Mouse (Mus musculus) retina, postnatal 1 day (tissue): ENCODE measurements around the gene Shq1.
A peak's percentile ranks its signal among the peaks of the same experiment; 100 is the strongest.

Experiments
- DNase-seq: peaks from one replicate; pipeline ENCODE4 v3.0.0-alpha.2; 2012

Gene Shq1

DNA sequence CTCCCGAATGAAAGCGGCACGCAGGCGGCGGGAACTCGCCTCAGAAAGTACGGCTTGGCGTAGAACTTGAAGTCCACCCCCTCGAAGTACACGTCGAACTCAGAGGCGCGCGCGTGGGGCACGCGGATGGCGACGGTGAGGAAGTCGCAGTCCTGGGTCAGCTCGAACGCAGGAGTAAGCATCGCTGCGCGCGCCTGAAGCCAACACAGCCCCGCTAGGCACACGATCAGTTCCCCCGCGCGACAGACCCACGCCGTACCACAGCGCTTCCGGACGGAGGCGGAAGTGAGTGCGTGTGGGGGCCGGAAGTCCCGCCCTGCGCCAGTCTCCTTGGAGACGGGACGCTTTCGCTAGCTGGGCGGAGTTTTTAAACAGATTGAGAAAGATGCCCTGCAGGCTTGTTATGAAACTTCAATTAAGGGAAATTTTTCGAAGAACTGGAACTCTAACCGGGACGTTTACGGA is at the start of gene Shq1:
Shq1 (minus strand) TSS at position 278 of the 465 bp plus-strand sequence.
- peak; percentile 93 for DNase-seq

DNA sequence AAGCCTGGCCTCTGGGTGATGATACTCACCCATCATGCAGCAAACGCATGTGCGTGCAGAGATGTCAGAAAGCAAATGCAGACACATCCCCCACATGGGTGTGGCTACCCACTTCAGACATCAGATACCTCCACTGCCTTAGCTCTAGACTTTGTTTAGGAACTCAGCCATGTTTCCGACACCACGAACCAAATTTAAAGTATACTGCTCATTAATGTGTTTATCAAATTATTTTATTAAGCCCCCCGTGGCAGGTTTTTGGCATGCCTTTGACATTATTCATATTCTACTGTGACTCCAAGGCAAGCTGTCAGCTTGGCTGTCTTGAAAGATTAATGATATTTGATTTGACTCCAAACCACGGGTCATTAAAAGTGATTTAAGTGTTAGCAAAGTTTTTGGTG is 49.1 kb upstream of the Shq1 start:
- no peak for DNase-seq

GRCm38 (mm10) chr6:100716817-100717216 is 45.9 kb upstream of the Shq1 start:
- DNase-seq = no peak

- DNase-seq = no peak
Measured at GRCm38 (mm10) chr6:100716152-100716551, 45.2 kb upstream of the Shq1 start.

GRCm38 (mm10) chr6:100715296-100715828 is 44.4 kb upstream of the Shq1 start:
- DNase-seq = no peak

DNA sequence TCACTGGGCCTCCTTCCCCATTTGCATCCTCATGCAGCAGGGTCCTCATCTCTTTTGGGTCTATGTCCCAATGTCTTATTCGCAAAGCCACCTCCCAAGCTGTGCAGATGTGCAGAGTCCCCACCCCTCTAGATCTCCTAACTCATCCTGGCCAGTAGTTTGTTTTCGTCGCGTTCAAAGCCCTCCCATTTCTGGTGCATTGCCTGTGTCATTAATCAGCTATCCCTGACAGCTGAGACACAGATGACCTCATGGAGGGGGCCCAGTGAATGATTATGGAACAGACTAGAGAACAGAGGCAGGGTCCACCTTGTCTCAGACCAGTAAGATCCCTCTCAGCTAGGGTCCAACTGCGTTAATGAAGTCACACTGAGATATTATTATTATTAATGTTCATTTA is 39.9 kb upstream of the Shq1 start:
- no peak for DNase-seq

- DNase-seq = peak; percentile 34
Measured at GRCm38 (mm10) chr6:100710170-100710569, 39.2 kb upstream of the Shq1 start.

DNA sequence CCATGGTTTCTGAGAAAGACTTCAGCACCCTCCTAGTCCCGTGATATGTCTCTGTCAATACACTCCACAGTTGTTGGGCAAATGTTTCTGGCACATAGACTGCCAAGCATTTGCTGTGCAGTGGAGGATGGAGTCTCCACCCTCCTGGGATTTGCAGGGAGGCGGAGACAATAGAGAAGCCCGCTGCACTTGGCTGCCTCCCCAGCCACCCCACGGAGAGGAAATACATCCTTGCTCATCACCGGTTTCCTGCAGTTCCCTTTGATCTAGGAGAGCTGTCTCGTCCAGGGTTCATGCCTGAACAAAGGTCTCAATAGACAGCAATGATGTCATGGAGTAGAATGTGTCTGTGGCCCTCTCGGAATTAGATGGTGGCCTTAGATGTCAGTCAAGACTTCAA is 38.5 kb upstream of the Shq1 start:
- DNase-seq = peak; percentile 39

- no peak for DNase-seq
Measured at GRCm38 (mm10) chr6:100708996-100709395, 38.0 kb upstream of the Shq1 start.

GRCm38 (mm10) chr6:100708248-100708647 is 37.3 kb upstream of the Shq1 start:
- DNase-seq = no peak

DNA sequence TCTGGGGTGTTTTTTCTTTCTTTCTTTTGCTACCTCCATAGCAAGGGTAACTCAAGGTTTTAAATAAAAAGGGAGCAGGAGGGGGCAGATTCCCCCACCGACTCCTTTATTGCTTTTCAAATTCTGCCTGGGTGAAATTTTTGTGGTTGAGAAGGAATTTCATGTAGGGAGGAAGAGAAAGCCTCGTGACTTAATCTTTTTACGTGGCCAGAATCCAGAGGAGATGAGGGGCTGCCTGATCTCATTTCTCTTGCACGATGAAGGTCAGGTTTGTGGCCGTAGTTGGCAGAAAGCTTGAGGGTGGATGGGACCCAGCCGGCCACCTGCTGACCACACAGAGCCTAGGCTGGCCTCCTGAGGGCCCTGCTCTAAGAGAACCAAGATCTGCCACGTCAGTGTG is 36.6 kb upstream of the Shq1 start:
- no peak for DNase-seq

DNA sequence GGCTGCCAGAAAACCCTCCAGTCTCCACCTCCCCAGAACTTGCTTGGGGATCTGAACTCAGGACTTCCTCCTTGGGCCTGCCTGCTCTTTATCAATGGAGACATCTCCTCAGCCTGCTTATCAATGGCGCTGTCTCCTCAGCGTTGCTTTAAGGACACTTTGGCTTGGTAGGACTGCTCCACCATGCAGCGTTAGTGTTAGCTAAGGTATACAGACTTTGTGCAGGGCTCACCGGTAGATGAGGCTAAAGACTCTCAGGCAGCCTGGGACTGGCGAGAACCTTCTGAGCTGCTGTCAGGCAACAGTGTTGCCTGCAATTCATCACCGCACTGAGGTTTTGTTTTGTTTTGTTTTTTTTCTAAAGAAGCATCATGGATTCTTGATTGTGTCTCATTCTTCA is 35.9 kb upstream of the Shq1 start:
- no peak for DNase-seq

DNA sequence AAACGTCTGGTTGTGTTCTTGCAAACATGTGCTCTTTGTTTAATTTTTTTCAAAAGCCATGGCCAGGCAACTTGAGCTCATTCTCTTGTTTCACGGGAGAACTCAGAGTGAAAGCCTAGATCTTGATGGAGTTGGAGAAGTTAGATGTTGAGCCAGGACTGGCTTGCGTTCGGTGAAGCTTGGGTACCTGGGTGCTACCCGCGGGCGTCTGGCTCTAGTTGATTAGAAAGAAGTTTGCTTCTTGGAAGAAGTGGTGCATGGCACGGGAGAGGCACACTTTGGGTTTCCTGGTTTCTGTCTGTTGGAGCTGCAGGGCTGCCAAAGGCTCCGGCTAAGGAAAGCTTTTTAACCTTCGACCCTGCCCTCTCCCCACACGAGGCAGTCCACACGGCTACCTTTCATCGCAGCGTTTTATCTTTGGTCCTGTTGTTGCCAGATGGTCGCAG is 34.4 kb upstream of the Shq1 start:
- DNase-seq = no peak

DNA sequence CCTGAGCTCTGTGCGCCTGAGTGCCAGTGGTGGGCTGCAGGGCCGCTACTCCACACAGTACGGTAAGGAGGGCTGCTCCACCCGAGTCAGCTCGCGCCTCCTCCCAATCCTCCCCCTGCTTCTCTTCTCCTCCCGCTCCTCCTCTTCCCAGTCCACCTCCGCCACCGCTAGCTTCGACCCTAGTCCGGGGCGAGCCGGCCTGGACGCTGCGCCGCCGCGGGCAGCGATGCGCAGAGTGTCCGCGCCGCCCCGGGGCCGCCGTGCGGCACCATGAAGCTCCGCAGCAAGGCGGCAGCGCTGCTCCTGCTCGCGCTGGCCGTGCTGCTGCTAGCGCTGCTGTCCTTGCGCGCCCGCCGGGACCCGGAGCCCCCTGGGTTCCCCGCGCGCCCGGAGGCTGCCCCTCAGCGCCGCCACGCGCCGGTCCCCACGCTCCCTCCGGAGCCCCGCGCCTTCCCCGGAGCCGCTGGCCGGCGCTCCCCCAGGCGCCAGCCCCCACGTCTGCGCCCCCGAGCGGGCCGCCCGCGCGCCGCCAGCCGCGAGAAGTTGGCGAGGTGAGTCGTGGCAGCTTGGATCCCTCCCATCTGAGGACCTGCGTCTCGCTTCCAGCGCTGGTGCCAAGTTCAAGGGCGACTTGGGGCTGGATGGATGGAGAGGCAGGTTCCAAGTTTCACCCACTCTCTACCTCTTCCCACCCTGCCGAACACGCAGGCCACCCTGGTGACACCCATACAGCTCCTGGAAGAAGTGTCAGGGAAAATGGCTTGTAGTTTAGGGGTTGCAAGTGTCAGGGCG is 33.8 kb upstream of the Shq1 start, which contains the start of gene Gxylt2:
Gxylt2 (plus strand) TSS at position 161 of the 792 bp plus-strand sequence.
- DNase-seq = peak; percentile 74

GRCm38 (mm10) chr6:100704197-100704573 is 33.2 kb upstream of the Shq1 start:
- DNase-seq = no peak

GRCm38 (mm10) chr6:100700774-100701173 is 29.8 kb upstream of the Shq1 start:
- DNase-seq = peak; percentile 9

- no peak for DNase-seq
Measured at GRCm38 (mm10) chr6:100699986-100700385, 29.0 kb upstream of the Shq1 start.

GRCm38 (mm10) chr6:100686341-100686740 is 15.4 kb upstream of the Shq1 start:
- DNase-seq = no peak

DNA sequence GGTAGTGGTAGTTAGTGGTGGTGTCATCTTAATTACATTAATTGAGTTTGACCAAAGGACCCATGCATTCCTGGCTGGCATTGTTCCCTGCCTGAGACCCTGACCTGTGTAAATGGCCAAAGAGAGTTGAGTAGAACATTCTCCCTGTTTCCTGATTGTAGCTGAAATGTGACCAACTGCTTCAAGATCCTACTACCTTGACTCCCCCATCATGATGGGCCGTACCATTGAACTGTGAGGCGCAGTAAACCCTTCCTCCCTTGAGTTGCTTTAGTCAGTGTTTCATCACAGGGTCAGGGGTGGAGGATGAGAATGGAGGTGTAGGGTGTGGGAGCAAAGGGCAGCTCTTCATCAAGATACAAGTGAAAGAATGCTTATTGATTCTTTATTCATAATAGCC is 7.7 kb upstream of the Shq1 start:
- no peak for DNase-seq

GRCm38 (mm10) chr6:100676461-100676860 is 5.5 kb upstream of the Shq1 start:
- no peak for DNase-seq

- peak; percentile 59 for DNase-seq
Measured at GRCm38 (mm10) chr6:100674974-100675373, 4.0 kb upstream of the Shq1 start.

DNA sequence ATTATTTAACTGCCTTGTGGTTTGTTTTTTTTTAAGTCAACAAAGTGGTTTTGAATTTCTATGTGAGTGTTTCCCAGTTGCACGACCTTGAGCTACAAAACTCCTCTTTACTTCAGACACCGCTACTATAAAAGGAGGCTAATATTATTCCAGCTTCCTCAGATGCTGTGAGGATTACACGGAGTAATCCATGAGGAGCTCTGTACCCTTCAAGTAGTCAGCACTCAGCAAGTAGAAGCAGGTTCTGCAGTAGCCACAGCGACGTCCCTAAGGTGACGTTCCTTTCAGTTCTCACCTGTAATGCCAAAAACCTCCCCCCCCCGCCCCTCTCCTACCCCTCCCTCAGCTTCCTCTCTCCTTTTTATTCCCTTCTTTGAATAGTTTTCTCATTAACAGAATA is 444 bp upstream of the Shq1 start:
- no peak for DNase-seq

DNA sequence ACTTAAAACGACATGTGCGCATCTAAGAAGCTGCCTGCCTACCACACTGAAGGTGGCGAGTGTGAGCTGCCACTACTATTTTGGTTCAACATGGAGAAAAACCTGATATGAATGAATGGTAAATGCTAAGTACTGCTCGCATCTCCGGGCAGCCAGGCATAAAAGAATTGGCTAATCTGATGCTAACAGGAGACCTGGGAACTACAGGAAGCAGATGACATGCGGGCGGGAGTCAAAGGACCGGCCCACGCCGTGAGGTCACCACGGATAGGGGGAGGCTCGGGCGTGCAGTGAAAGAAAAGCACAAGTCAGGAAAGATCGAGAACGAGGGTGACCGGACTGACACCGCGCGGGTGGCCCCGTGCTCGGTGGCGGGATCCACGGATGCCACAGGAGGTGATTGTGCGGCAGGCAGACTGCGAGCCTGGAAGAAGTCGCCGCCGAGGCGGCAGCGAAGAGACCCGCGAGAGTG is 551 bp downstream of the Shq1 start:
- peak; percentile 72 for DNase-seq

- DNase-seq = no peak
Measured at GRCm38 (mm10) chr6:100668858-100669257, 2.1 kb downstream of the Shq1 start.
